In the genomic region with DNA sequence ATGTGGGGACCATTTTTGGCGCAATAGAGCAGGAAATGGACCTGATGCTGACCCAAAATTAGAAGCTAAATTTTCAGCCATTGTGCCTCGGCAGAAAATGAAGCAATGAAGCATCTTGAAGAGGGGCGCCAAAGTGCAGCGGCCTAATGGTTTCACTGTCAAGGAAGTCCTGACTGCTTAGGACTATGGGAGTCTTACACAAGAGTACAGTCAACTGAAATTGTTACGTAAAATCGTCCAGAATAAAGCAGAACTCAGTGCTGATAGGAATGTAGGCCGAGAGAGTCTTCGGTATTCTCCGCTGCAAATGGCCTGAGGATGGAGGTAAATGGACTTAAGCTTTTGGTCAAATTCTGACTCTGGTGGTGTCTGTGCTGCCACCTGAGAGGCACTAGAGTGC, we compare ENCODE assay signal across 15 mouse cellular contexts.
"Had no signal": no experiment of that assay in that cellular context is flagged by ENCODE, and none has a peak within 500 bp of the region (broad histone marks: within the 10 kb centered on the region; RNA-seq: fewer than 3 reads in every experiment).

No protein-coding gene starts in this region.

- ATAC-seq: liver, postnatal 0 days had no signal

- H3K9me3 ChIP-seq: limb, embryonic 12.5 days; liver, embryonic 13.5 days; lung, embryonic 15.5 days; megakaryocyte, embryonic 14.5 days; midbrain, embryonic 12.5 days; neural tube, embryonic 15.5 days had no signal

- H3K4me1 ChIP-seq: limb, embryonic 12.5 days; liver, embryonic 13.5 days; lung, embryonic 15.5 days had no signal

- DNase-seq: kidney, adult 8-10 months; kidney, postnatal 36 days; liver; liver, embryonic 13.5 days; liver, postnatal 0 days; lung, postnatal 36 days; thymus, postnatal 4 days had no signal

- H3K27me3 ChIP-seq: limb, embryonic 12.5 days; liver, embryonic 13.5 days; lung, embryonic 15.5 days; megakaryocyte, embryonic 14.5 days; midbrain, embryonic 12.5 days; neural tube, embryonic 15.5 days had no signal

- H3K4me3 ChIP-seq: limb, embryonic 12.5 days; liver, embryonic 13.5 days; lung, embryonic 15.5 days; megakaryocyte, embryonic 14.5 days; midbrain, embryonic 12.5 days; myocyte; neural tube, embryonic 15.5 days had no signal

- H3K4me2 ChIP-seq: limb, embryonic 12.5 days; liver, embryonic 13.5 days; lung, embryonic 15.5 days; midbrain, embryonic 12.5 days; neural tube, embryonic 15.5 days had no signal

- H3K9ac ChIP-seq: limb, embryonic 12.5 days; liver, embryonic 13.5 days; liver, postnatal 0 days; lung, embryonic 15.5 days; midbrain, embryonic 12.5 days; neural tube, embryonic 15.5 days had no signal

- H3K27ac ChIP-seq: kidney, postnatal 0 days; limb, embryonic 12.5 days; liver, embryonic 13.5 days; lung, embryonic 15.5 days; midbrain, embryonic 12.5 days; neural tube, embryonic 15.5 days; stomach, postnatal 0 days had no signal
